Mouse (Mus musculus) liver, embryonic 14.5 days (tissue): ENCODE results near the gene Fbxo46.

Experiments used
- CTCF ChIP-seq: IDR thresholded peaks from 2 replicates; pipeline ENCODE4 v1.5.1; 2016; ENCODE audit warnings: antibody characterized with exemption, low read depth, control low read depth
- EP300 ChIP-seq: IDR thresholded peaks from 2 replicates; pipeline ENCODE4 v1.6.1; 2016; ENCODE audit warnings: antibody characterized with exemption, low read depth

DNA sequence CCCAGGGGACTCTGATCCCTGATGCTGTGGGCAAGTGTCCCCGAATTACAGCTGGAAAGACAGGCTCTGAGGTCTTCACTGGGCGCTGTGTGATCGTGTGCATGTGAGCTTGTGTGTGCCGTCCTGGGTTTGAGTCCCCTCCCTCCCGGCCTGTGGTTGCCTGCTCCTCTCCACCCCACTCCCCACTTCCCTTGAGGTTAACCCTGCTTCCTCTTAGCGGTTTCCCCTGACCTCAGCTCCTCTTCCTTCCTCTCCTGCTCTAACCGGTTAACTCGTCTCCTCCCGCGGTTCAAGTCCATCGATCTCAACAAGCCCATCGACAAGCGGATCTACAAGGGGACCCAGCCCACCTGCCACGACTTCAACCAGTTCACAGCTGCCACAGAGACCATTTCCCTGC lies 41.9 kb upstream of the Fbxo46 start:
- TF ChIP-seq CTCF (no peak), EP300 (no peak)
